Mouse (Mus musculus) ES-Bruce4 (cell line): ENCODE measurements at regions not wholly inside any gene's neighbourhood (a gene's known extent, or its start where the extent isn't known, plus 50 kb on each side); places are given as distances from the start of the nearest gene placed in this dataset.

Experiments
- H3K27ac ChIP-seq: 2 replicates; pipeline ENCODE4 v1.5.1; 2012; ENCODE audit warnings: low read length, inconsistent platforms; ENCODE audit not compliant: insufficient read depth
- H3K27me3 ChIP-seq: 2 replicates; pipeline ENCODE4 v1.6.1; 2012; ENCODE audit warnings: mild to moderate bottlenecking, low read length, inconsistent platforms; ENCODE audit not compliant: control insufficient read depth, poor library complexity, insufficient read depth, severe bottlenecking
- H3K36me3 ChIP-seq: 2 replicates; pipeline ENCODE4 v1.6.1; 2012; ENCODE audit warnings: inconsistent platforms, mild to moderate bottlenecking, low read length, moderate library complexity; ENCODE audit not compliant: control insufficient read depth, poor library complexity, insufficient read depth, severe bottlenecking
- H3K4me1 ChIP-seq: one replicate; pipeline ENCODE4 v1.8.1; 2011; ENCODE audit warnings: low read length; ENCODE audit not compliant: control insufficient read depth, insufficient read depth
- H3K4me3 ChIP-seq: 2 replicates; pipeline ENCODE4 v1.5.1; 2011; ENCODE audit warnings: low read depth, mild to moderate bottlenecking, low read length
- H3K9ac ChIP-seq: 2 replicates; pipeline ENCODE4 v1.6.1; 2012; ENCODE audit warnings: low read depth, mild to moderate bottlenecking, inconsistent platforms; ENCODE audit not compliant: poor library complexity, severe bottlenecking
- H3K9me3 ChIP-seq: replicated peaks from 2 replicates; pipeline ENCODE4 v1.6.1; 2012; ENCODE audit warnings: mild to moderate bottlenecking, low read length, inconsistent platforms; ENCODE audit not compliant: control insufficient read depth, poor library complexity, insufficient read depth, severe bottlenecking
- CTCF ChIP-seq: IDR thresholded peaks from one replicate; pipeline ENCODE4 v1.8.1; 2011; ENCODE audit warnings: low read depth, low read length
- EP300 ChIP-seq: IDR thresholded peaks from 2 replicates; pipeline ENCODE4 v1.6.1; 2011; ENCODE audit warnings: low read depth, low read length; ENCODE audit not compliant: insufficient read depth
- POLR2A ChIP-seq: IDR thresholded peaks from one replicate; pipeline ENCODE4 v1.8.1; 2011; ENCODE audit warnings: low read length; ENCODE audit not compliant: insufficient read depth

- no peak overlapping the region for H3K27ac ChIP-seq
- no peaks in the 10 kb centered on the region for H3K36me3 ChIP-seq
- no peak overlapping the region for H3K9ac ChIP-seq
- peaks cover 7% of the 10 kb centered on the region for H3K27me3 ChIP-seq
- 0 out of 2 replicates have a peak, but pooled peaks cover 6% of the 10 kb centered on the region for H3K9me3 ChIP-seq
- no peak overlapping the region for H3K4me3 ChIP-seq
- H3K4me1 ChIP-seq, result no peaks in the 10 kb centered on the region
- TF ChIP-seq EP300 (no peak), POLR2A (no peak), CTCF (no peak)
Measured at GRCm38 (mm10) chr8:97396634-97397326, 1508.4 kb upstream of the Got2 start.

- no peak overlapping the region for H3K9ac ChIP-seq
Measured at GRCm38 (mm10) chr8:97389651-97390050, 1501.3 kb upstream of the Got2 start.

DNA sequence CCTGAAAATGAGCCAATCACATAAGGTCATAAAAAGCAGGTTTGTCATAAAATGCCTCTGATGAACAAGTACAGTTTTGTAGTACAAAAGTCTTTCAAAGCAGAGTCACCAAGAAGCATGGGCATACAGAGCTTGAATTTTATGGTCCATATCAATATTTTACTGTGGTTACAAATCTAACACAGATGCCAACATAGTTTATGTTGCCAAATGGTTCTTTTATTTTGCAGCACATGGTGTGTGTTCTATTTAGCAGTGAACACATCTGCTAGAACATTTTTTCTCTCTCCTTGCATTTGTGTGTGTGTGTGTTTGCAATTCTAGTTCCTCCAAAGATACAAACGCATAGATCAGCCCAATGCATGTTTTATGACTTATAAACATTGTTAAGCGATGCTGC is 1500.8 kb upstream of the Got2 start:
- no peaks in the 10 kb centered on the region for H3K9me3 ChIP-seq
- peaks cover 2% of the 10 kb centered on the region for H3K27me3 ChIP-seq
- H3K36me3 ChIP-seq, result no peaks in the 10 kb centered on the region
- H3K4me1 ChIP-seq, result peaks cover 2% of the 10 kb centered on the region
- no peak overlapping the region for H3K4me3 ChIP-seq
- no peak overlapping the region for H3K9ac ChIP-seq
- TF ChIP-seq EP300 (no peak), POLR2A (no peak), CTCF (no peak)
- H3K27ac ChIP-seq, result no peak overlapping the region

More at GRCm38 (mm10) chr8:97389651-97390050, 1501.3 kb upstream of the Got2 start:
- Histone ChIP-seq H3K27ac (no peak overlapping the region), H3K36me3 (no peaks in the 10 kb centered on the region), H3K4me1 (peaks cover 2% of the 10 kb centered on the region), H3K9me3 (no peaks in the 10 kb centered on the region), H3K4me3 (no peak overlapping the region), H3K27me3 (peaks cover 2% of the 10 kb centered on the region)
- TF ChIP-seq POLR2A (no peak), CTCF (no peak), EP300 (no peak)

- Histone ChIP-seq H3K27ac (no peak overlapping the region), H3K36me3 (no peaks in the 10 kb centered on the region), H3K9me3 (no peaks in the 10 kb centered on the region), H3K27me3 (no peaks in the 10 kb centered on the region), H3K4me1 (no peaks in the 10 kb centered on the region), H3K4me3 (no peak overlapping the region), H3K9ac (no peak overlapping the region)
- TF ChIP-seq CTCF (no peak), POLR2A (no peak), EP300 (no peak)
Measured at GRCm38 (mm10) chr8:97374911-97375771, 1486.8 kb upstream of the Got2 start.

DNA sequence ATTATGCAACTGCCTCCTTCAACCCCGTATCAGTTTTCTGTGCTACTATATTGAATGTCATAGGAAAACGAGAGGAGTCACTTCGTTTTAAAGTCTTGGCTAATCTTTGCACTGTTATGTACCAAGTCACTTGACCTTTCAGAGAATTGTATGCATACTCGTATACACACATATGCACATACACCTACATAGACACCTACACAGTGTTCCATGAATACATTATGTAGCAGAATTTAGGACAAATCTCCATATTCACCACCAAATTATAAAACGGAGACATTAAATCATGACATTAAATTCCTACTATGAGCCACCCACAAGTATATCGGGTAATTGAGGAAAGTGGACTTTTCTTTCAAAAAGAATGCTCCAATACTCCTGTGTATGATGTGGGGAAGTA is 1458.3 kb upstream of the Got2 start:
- no peaks in the 10 kb centered on the region for H3K4me1 ChIP-seq
- TF ChIP-seq CTCF (no peak), EP300 (no peak), POLR2A (no peak)

GRCm38 (mm10) chr8:97315497-97315896 is 1427.2 kb upstream of the Got2 start:
- Histone ChIP-seq H3K9me3 (no peaks in the 10 kb centered on the region), H3K4me1 (no peaks in the 10 kb centered on the region), H3K27ac (no peak overlapping the region), H3K9ac (no peak overlapping the region), H3K4me3 (no peak overlapping the region), H3K36me3 (no peaks in the 10 kb centered on the region), H3K27me3 (no peaks in the 10 kb centered on the region)
- TF ChIP-seq CTCF, result no peak
- TF ChIP-seq EP300, result no peak

More for the DNA sequence above, 1458.3 kb upstream of the Got2 start:
- H3K9ac ChIP-seq, result no peak overlapping the region
- H3K9me3 ChIP-seq, result no peaks in the 10 kb centered on the region
- H3K27ac ChIP-seq, result no peak overlapping the region
- H3K27me3 ChIP-seq, result peaks cover 2% of the 10 kb centered on the region; the same call in 1 of the 2 replicates
- no peak overlapping the region for H3K4me3 ChIP-seq
- no peaks in the 10 kb centered on the region for H3K36me3 ChIP-seq
